Mouse (Mus musculus) liver, adult 2 months (tissue): Measurements from ENCODE around the gene Ttc39d. TPM values are rescaled to one million over a fixed set of nuclear protein-coding genes. Genes with fewer than 3 reads are reported as not detected.
"Not testable (repeated sequence)": the region's sequence is repeated elsewhere in the genome, so short reads cannot be mapped to it uniquely, and the experiment has no call there.

Experiments used
- DNase-seq: peaks from one replicate; pipeline ENCODE4 v3.0.0-alpha.2; 2011; ENCODE audit warnings: low read depth, low spot score; ENCODE audit errors: extremely low read depth
- H3K27ac ChIP-seq: fragments of 200-500 bp; replicated peaks from 2 replicates; pipeline ENCODE4 v1.5.1; 2012; ENCODE audit warnings: low read depth, mild to moderate bottlenecking, control low read depth, inconsistent platforms, low read length; ENCODE audit not compliant: insufficient read depth
- H3K27me3 ChIP-seq: fragments of 200-500 bp; 2 replicates; pipeline ENCODE4 v1.6.1; 2012; ENCODE audit warnings: mild to moderate bottlenecking, moderate library complexity, low read length, inconsistent platforms; ENCODE audit not compliant: control insufficient read depth, insufficient read depth
- H3K36me3 ChIP-seq: fragments of 200-500 bp; 2 replicates; pipeline ENCODE4 v1.6.1; 2012; ENCODE audit warnings: low read length, inconsistent platforms; ENCODE audit not compliant: control insufficient read depth, insufficient read depth
- H3K4me1 ChIP-seq: fragments of 200-500 bp; 2 replicates; pipeline ENCODE4 v1.6.1; 2011; ENCODE audit warnings: low read length; ENCODE audit not compliant: control insufficient read depth, insufficient read depth
- H3K4me3 ChIP-seq: fragments of 200-500 bp; 2 replicates; pipeline ENCODE4 v1.5.1; 2011; ENCODE audit warnings: low read depth, mild to moderate bottlenecking, control low read depth, low read length, moderate library complexity; ENCODE audit not compliant: insufficient read depth
- H3K79me2 ChIP-seq: fragments of 200-500 bp; 2 replicates; pipeline ENCODE4 v1.6.1; 2012; ENCODE audit warnings: inconsistent platforms, mild to moderate bottlenecking, low read length, moderate library complexity; ENCODE audit not compliant: control insufficient read depth, insufficient read depth
- H3K9ac ChIP-seq: fragments of 200-500 bp; 2 replicates; pipeline ENCODE4 v1.6.1; 2012; ENCODE audit warnings: low read depth, mild to moderate bottlenecking, control low read depth, inconsistent platforms, low read length
- CTCF ChIP-seq: fragments of 200-500 bp; IDR thresholded peaks from 2 replicates; pipeline ENCODE4 v1.5.1; 2011; ENCODE audit warnings: low read depth, low read length, control low read depth
- POLR2A ChIP-seq: fragments of 200-500 bp; IDR thresholded peaks from 2 replicates; pipeline ENCODE4 v1.6.1; 2011; ENCODE audit warnings: low read length, control low read depth; ENCODE audit not compliant: insufficient read depth; ENCODE audit errors: extremely low read depth
- WGBS: fragments of 180-500 bp; shearing (Covaris S2); methylation state at CpG from one replicate; pipeline ENCODE4 v1.1.7; 2018; 5-methylcytosine and 5-hydroxymethylcytosine counted together
- polyA plus RNA-seq: library from polyadenylated mRNA; depleted of rRNA; stranded (reverse); fragments of >200 nt; gene quantifications from 2 replicates; pipeline ENCODE4 v1.2.3, GENCODE M21; 2012
- total RNA-seq: library from RNA; depleted of rRNA; stranded (reverse); fragments of >200 nt; gene quantifications from 2 replicates; pipeline ENCODE4 v1.2.3, GENCODE M21; 2014

The Ttc39d gene
- total and polyA plus RNA-seq, 2 experiments, result not detected

DNA sequence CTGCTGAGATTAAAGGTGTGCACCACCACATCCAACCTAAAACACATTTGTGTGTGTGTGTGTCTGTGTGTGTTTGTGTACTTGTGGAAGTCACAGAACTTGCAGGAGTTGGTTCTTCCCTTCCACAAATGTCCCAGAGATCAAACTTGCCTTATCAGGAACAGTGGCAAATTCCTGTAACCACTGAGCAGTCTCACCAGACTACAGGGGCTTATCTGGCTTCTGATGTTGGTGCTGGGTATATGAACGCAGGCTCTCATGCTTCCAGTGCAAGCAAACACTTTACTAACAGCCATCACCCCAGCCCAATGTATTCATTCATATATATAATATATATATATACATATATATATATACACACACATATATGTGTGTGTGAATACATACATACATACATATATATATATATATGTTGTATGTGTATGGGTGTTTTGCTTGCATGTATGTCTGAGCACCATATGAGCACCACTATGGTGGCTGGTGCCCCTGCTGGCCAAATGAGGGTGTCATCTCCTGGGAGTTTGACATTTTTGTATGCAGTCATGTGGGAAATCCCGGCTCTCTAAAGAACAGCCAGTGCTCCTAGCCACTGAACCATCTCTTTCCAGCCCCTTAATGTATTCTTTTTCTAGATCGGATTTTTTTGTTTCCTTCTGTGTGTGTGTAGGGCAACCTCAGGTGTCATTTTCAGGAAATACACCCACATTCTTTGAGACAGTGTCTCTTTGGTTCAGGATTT is 14.8 kb downstream of the Ttc39d start:
- no peak overlapping the region for H3K9ac ChIP-seq
- 63% methylated on average over 3 of the region's 3 CpGs for WGBS
- no peak for DNase-seq
- H3K4me1 ChIP-seq, result peaks cover 6% of the 10 kb centered on the region; the same call in 1 of the 2 replicates
- no peaks in the 10 kb centered on the region for H3K36me3 ChIP-seq
- no peak overlapping the region for H3K4me3 ChIP-seq
- H3K79me2 ChIP-seq, result no peaks in the 10 kb centered on the region
- H3K27me3 ChIP-seq, result no peaks in the 10 kb centered on the region
- no peak overlapping the region for H3K27ac ChIP-seq
- TF ChIP-seq POLR2A, result no peak
- peak; percentile 38; the same call in 1 of the 2 replicates for TF ChIP-seq CTCF

GRCm38 (mm10) chr17:80223829-80224228 is 16.6 kb downstream of the Ttc39d start:
- no peaks in the 10 kb centered on the region for H3K79me2 ChIP-seq
- H3K36me3 ChIP-seq, result no peaks in the 10 kb centered on the region
- TF ChIP-seq CTCF (no peak), POLR2A (no peak)
- H3K27ac ChIP-seq, result no peak overlapping the region
- WGBS, result 3% methylated on average over 9 of the region's 9 CpGs
- H3K27me3 ChIP-seq, result no peaks in the 10 kb centered on the region
- peak overlapping the region; percentile 37; the same call in 1 of the 2 replicates for H3K9ac ChIP-seq
- H3K4me1 ChIP-seq, result peaks cover 6% of the 10 kb centered on the region; the same call in 1 of the 2 replicates
- peak overlapping the region; percentile 45 for H3K4me3 ChIP-seq
- peak; percentile 15 for DNase-seq

DNA sequence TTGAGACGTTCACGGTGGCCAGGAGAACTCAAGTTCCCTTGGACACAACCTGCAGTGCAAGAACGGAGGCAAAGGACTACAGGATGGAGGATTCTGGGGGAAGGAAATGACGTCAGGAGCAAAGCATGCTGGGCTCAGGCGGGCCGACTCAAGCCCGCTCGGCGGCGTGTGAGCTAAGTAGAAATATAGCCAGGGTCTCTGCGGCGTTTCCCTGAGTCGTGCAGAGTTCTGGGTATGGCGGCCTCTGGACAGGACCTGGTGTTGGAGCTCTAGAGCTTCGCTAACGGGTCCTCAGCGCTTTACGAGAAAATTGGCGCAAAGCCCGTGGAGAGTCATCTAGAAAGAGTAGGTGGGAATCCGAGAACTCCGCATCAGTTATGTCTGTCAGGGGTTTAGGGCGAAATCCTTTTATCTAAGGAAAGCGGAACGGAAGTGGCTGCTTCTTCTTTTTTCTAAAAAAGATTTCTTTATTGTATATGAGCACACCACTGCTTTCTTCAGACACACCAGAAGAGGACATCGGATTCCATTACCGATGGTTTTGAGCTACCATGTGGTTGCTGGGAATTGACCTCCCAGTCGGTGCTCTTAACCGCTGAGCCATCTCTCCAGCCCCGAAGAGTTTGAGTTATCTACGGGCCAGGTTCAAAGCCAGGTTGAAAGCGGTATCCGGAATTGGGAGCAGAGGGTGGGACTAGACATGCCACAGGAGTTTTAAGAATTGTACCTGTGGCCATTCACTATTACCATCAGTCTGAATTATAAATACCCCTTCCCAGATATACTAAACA is 17.3 kb downstream of the Ttc39d start, which contains the start of gene Gemin6:
Gene Gemin6, plus strand, starts transcription at position 116 of the 791 bp plus-strand sequence.
- Histone ChIP-seq H3K9ac (peak within 1 kb of the TSS; percentile 61), H3K79me2 (no peaks in the 10 kb centered on the region), H3K27ac (no peak within 1 kb of the TSS), H3K36me3 (no peaks in the 10 kb centered on the region), H3K4me1 (peaks cover 6% of the 10 kb centered on the region; the same call in 1 of the 2 replicates), H3K4me3 (peak within 1 kb of the TSS; percentile 45), H3K27me3 (no peaks in the 10 kb centered on the region)
- under 1% methylated on average over 33 of the region's 33 CpGs for WGBS
- TF ChIP-seq CTCF, result no peak
- TF ChIP-seq POLR2A, result no peak
- DNase-seq, result peak; percentile 89

DNA sequence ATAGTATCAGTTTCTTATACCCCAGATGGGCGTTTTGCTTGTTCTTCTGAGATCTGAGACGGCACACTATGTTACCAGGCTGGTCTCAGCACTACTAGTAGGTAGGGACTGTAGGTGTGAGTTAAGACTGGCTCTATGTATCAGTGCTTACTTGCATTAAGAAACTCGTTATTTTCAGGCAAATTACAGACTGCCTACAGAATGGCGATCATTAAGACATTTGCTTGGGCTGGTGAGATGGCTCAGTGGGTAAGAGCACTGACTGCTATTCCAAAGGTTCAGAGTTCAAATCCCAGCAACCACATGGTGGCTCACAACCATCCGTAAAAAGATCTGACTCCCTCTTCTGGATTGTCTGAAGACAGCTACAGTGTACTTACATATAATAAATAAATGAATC is 17.9 kb downstream of the Ttc39d start:
- not testable (repeated sequence) for H3K36me3 ChIP-seq, H3K9ac ChIP-seq, H3K4me3 ChIP-seq, H3K27ac ChIP-seq, H3K79me2 ChIP-seq, H3K27me3 ChIP-seq, DNase-seq, H3K4me1 ChIP-seq
- WGBS, result 36% methylated on average over 5 of the region's 5 CpGs

DNA sequence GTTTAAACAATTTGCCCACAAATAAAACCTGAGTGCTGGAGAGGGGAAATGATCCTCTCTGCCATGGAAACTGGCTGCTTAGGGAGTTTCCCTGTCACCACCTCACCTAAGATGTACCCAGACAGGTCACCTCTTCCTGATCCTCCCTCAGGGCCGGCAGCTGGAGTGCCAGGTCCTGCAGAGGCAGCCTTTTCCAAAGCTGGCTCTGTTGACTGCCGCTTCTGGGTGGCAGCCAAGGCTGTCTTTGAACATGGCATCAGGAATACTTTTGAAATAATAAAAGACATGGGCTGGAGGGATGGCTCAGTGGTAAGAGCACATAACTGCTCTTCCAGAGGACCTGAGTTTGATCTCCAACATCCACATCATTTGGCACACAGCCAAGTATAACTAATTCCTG is 22.1 kb downstream of the Ttc39d start:
- H3K27me3 ChIP-seq, result no peaks in the 10 kb centered on the region
- H3K4me3 ChIP-seq, result no peak overlapping the region
- H3K27ac ChIP-seq, result no peak overlapping the region
- H3K9ac ChIP-seq, result no peak overlapping the region
- H3K79me2 ChIP-seq, result no peaks in the 10 kb centered on the region
- WGBS, result 29% methylated on average over 2 of the region's 2 CpGs
- peak; percentile 9 for DNase-seq
- 0 out of 2 replicates have a peak, but pooled peaks cover 4% of the 10 kb centered on the region for H3K4me1 ChIP-seq
- H3K36me3 ChIP-seq, result no peaks in the 10 kb centered on the region
- no peak for TF ChIP-seq CTCF
- TF ChIP-seq POLR2A, result no peak
